7 mouse cellular contexts compared by ENCODE assay signal in genomic region chr10:83359451-83359850, GRCm38 (mm10). TPM values are rescaled to one million over a fixed set of nuclear protein-coding genes. Genes with fewer than 3 reads are reported as not detected.
DNase-seq lines count a peak whose midpoint lies in the region; ATAC-seq and TF ChIP-seq lines count a peak whose summit lies in the region.

No protein-coding gene starts in this region.

- no peak for TF ChIP-seq CTCF in testis, adult 2 months (IDR thresholded peaks at IDR 0.05; ENCODE audit: control insufficient read depth, insufficient read depth, insufficient replicate concordance, low read depth, low read length)
- TF ChIP-seq CTCF in liver, embryonic 14.5 days (IDR thresholded peaks at IDR 0.05; ENCODE audit: low read depth): no peak

- no peak overlapping the region for H3K9ac ChIP-seq in hindbrain, embryonic 12.5 days
- no peak overlapping the region for H3K9ac ChIP-seq in liver, embryonic 14.5 days (replicated peaks)

- ATAC-seq in hindbrain, embryonic 12.5 days (ENCODE audit: low FRiP score): no peak; the same call in 1 of the 2 replicates
- peak; percentile 0; the same call in 1 of the 2 replicates for ATAC-seq in liver, embryonic 14.5 days (ENCODE audit: insufficient read depth)

- H3K27me3 ChIP-seq in testis, adult 2 months (ENCODE audit: control insufficient read depth, insufficient read depth, low read length): no peaks in the 10 kb centered on the region
- no peaks in the 10 kb centered on the region; the same call in 1 of the 2 replicates for H3K27me3 ChIP-seq in hindbrain, embryonic 12.5 days
- H3K27me3 ChIP-seq in liver, embryonic 14.5 days (ENCODE audit: control insufficient read depth, insufficient read depth, low read length): no peaks in the 10 kb centered on the region

- TF ChIP-seq POLR2A in testis, adult 2 months (IDR thresholded peaks at IDR 0.05; ENCODE audit: control insufficient read depth, low read depth, low read length): no peak

- H3K9me3 ChIP-seq in hindbrain, embryonic 12.5 days (replicated peaks): no peaks in the 10 kb centered on the region
- no peaks in the 10 kb centered on the region for H3K9me3 ChIP-seq in liver, embryonic 14.5 days (ENCODE audit: control insufficient read depth, low read length)

- TF ChIP-seq EP300 in liver, embryonic 14.5 days (IDR thresholded peaks at IDR 0.05; ENCODE audit: low read depth): 0 out of 2 replicates have a peak, but pooled peaks have one; percentile 3

- peak overlapping the region; percentile 80 for H3K4me2 ChIP-seq in hindbrain, embryonic 12.5 days (replicated peaks)
- peak overlapping the region; percentile 88 for H3K4me2 ChIP-seq in liver, embryonic 14.5 days (ENCODE audit: low read depth)

- H3K4me1 ChIP-seq in testis, adult 2 months (ENCODE audit: control insufficient read depth, insufficient read depth, low read length): peaks cover 6% of the 10 kb centered on the region; the same call in 1 of the 2 replicates
- H3K4me1 ChIP-seq in hindbrain, embryonic 12.5 days: peaks cover 15% of the 10 kb centered on the region
- H3K4me1 ChIP-seq in liver, embryonic 14.5 days (replicated peaks; ENCODE audit: control insufficient read depth in 2 of 2, insufficient read depth in 2 of 2, low read length in 1 of 2): peaks cover 18 to 19% of the 10 kb centered on the region in 2 experiments

- H3K27ac ChIP-seq in testis, adult 2 months (ENCODE audit: control insufficient read depth, insufficient read depth, low read depth, low read length): peak overlapping the region; percentile 77
- peak overlapping the region; percentile 77; the same call in 1 of the 2 replicates for H3K27ac ChIP-seq in hindbrain, embryonic 12.5 days
- no peak overlapping the region for H3K27ac ChIP-seq in liver, embryonic 14.5 days

- DNase-seq in testis, postnatal 14 days (ENCODE audit: low spot score): no peak
- no peak for DNase-seq in liver, embryonic 14.5 days (ENCODE audit: low read depth in 3 of 3, low spot score in 3 of 3)
- no peak for DNase-seq in embryo, embryonic 11 days
- DNase-seq in right cerebral cortex, postnatal 36 days (ENCODE audit: low spot score in 2 of 2): no peak
- DNase-seq in spleen, postnatal 36 days (ENCODE audit: low spot score in 2 of 2): no peak

- H3K4me3 ChIP-seq in testis, adult 2 months (ENCODE audit: control insufficient read depth, low read depth, low read length): peak overlapping the region; percentile 87
- peak overlapping the region; percentile 96 for H3K4me3 ChIP-seq in hindbrain, embryonic 12.5 days
- peak overlapping the region; percentile 41 to 88 for H3K4me3 ChIP-seq in liver, embryonic 14.5 days (ENCODE audit: insufficient read depth in 1 of 2, low read depth in 2 of 2, low read length in 2 of 2)

- H3K36me3 ChIP-seq in testis, adult 2 months (ENCODE audit: control insufficient read depth, insufficient read depth, low read length): peaks cover 1% of the 10 kb centered on the region; the same call in 1 of the 2 replicates
- peaks cover 18% of the 10 kb centered on the region for H3K36me3 ChIP-seq in hindbrain, embryonic 12.5 days
- peaks cover 7% of the 10 kb centered on the region for H3K36me3 ChIP-seq in liver, embryonic 14.5 days (replicated peaks; ENCODE audit: control insufficient read depth, insufficient read depth, low read depth)

- WGBS in hindbrain, embryonic 12.5 days: 88% methylated on average over 4 of the region's 4 CpGs
- 65% methylated on average over 4 of the region's 4 CpGs for WGBS in liver, embryonic 14.5 days (ENCODE audit: insufficient replicate concordance)

RNA-seq across cellular contexts. Expression of gene D10Wsu102e, which starts 0.6 kb away (rescaled TPM):
- polyA plus RNA-seq in testis, adult 2 months (2012; rRNA removed): 0.30 and 0.42 TPM in 2 replicates
- 1.0 TPM in 2 replicates for polyA plus RNA-seq in hindbrain, embryonic 12.5 days (2016; fragmentation: Nextera tagmentation; extraction: Ambion mirVana)
- polyA plus RNA-seq in liver, embryonic 14.5 days (2012; rRNA removed): 0.16 and 0.19 TPM in 2 replicates
- polyA plus RNA-seq in liver, embryonic 14.5 days (2014; fragmentation: Nextera tagmentation; extraction: Ambion mirVana): 0.20 TPM in 2 replicates

RNA-seq across cellular contexts. Expression of gene Slc41a2, which starts 21.8 kb away (rescaled TPM):
- 6.6 and 8.5 TPM in 2 replicates for polyA plus RNA-seq in testis, adult 2 months (2012; rRNA removed)
- 2.6 and 3.8 TPM in 2 replicates for polyA plus RNA-seq in hindbrain, embryonic 12.5 days (2016; fragmentation: Nextera tagmentation; extraction: Ambion mirVana)
- 0.03 and 0.06 TPM in 2 replicates for polyA plus RNA-seq in liver, embryonic 14.5 days (2012; rRNA removed)
- polyA plus RNA-seq in liver, embryonic 14.5 days (2014; fragmentation: Nextera tagmentation; extraction: Ambion mirVana): 0.04 and 0.14 TPM in 2 replicates
